Mouse (Mus musculus) lung, postnatal 10 days (tissue): ENCODE measurements around the gene Plch2.

ENCODE experiments used
- DNase-seq: peaks from one replicate; pipeline ENCODE4 v3.0.0; 2021

Plch2 gene

GRCm38 (mm10) chr4:155019336-155019847 is 37.2 kb downstream of the Plch2 start:
- DNase-seq = peak; percentile 75

GRCm38 (mm10) chr4:155018601-155019335 is 37.8 kb downstream of the Plch2 start:
- DNase-seq = peak; percentile 56

GRCm38 (mm10) chr4:155018066-155018465 is 38.5 kb downstream of the Plch2 start:
- no peak for DNase-seq

GRCm38 (mm10) chr4:155017253-155017878 is 39.2 kb downstream of the Plch2 start:
- DNase-seq = no peak

GRCm38 (mm10) chr4:155016807-155017206 is 39.8 kb downstream of the Plch2 start:
- DNase-seq = no peak

- no peak for DNase-seq
Measured at GRCm38 (mm10) chr4:155015550-155015949, 41.0 kb downstream of the Plch2 start.

- no peak for DNase-seq
Measured at GRCm38 (mm10) chr4:155014791-155015190, 41.8 kb downstream of the Plch2 start.

- no peak for DNase-seq
Measured at GRCm38 (mm10) chr4:155014244-155014643, 42.3 kb downstream of the Plch2 start.

- peak; percentile 78 for DNase-seq
Measured at GRCm38 (mm10) chr4:155012788-155013187, 43.8 kb downstream of the Plch2 start.

GRCm38 (mm10) chr4:155012115-155012514 is 44.5 kb downstream of the Plch2 start:
- DNase-seq = no peak

- no peak for DNase-seq
Measured at GRCm38 (mm10) chr4:155011312-155012025, 45.1 kb downstream of the Plch2 start.

- no peak for DNase-seq
Measured at GRCm38 (mm10) chr4:155010870-155011269, 45.7 kb downstream of the Plch2 start.

GRCm38 (mm10) chr4:155009216-155009615 is 47.4 kb downstream of the Plch2 start:
- DNase-seq = no peak

- no peak for DNase-seq
Measured at GRCm38 (mm10) chr4:155008075-155008474, 48.5 kb downstream of the Plch2 start.

- no peak for DNase-seq
Measured at GRCm38 (mm10) chr4:155007641-155008040, 48.9 kb downstream of the Plch2 start.

GRCm38 (mm10) chr4:155006296-155006695 is 50.3 kb downstream of the Plch2 start:
- DNase-seq = no peak

GRCm38 (mm10) chr4:155005278-155005677 is 51.3 kb downstream of the Plch2 start:
- DNase-seq = no peak

GRCm38 (mm10) chr4:154999379-154999778 is 57.2 kb downstream of the Plch2 start:
- DNase-seq = no peak

- peak; percentile 50 for DNase-seq
Measured at GRCm38 (mm10) chr4:154996572-154997154, 59.9 kb downstream of the Plch2 start.

- no peak for DNase-seq
Measured at GRCm38 (mm10) chr4:154994876-154995275, 61.7 kb downstream of the Plch2 start.

GRCm38 (mm10) chr4:154986750-154987149 is 69.8 kb downstream of the Plch2 start:
- no peak for DNase-seq

GRCm38 (mm10) chr4:154986096-154986495 is 70.5 kb downstream of the Plch2 start:
- peak; percentile 85 for DNase-seq

- DNase-seq = no peak
Measured at GRCm38 (mm10) chr4:154985151-154985777, 71.3 kb downstream of the Plch2 start.
